Mouse (Mus musculus): ENCODE measurements around the gene 1520401A03Rik.

1520401A03Rik gene

GRCm38 (mm10) chr17:23742941-23743340 is 20.4 kb upstream of the 1520401A03Rik start:
- no peak for DNase-seq (ENCODE audit: inconsistent ontology term)

- DNase-seq (ENCODE audit: inconsistent ontology term), result no peak
These were observed 19.7 kb upstream of the 1520401A03Rik start for GRCm38 (mm10) chr17:23742210-23742793.

GRCm38 (mm10) chr17:23741359-23742209 is 19.0 kb upstream of the 1520401A03Rik start:
- no peak for DNase-seq (ENCODE audit: inconsistent ontology term)

GRCm38 (mm10) chr17:23740598-23741021 is 18.0 kb upstream of the 1520401A03Rik start, which contains the start of gene Paqr4:
Gene Paqr4 (minus strand): TSS chr17:23740867.
- no peak for DNase-seq (ENCODE audit: inconsistent ontology term)

GRCm38 (mm10) chr17:23740136-23740584 is 17.6 kb upstream of the 1520401A03Rik start:
- DNase-seq (ENCODE audit: inconsistent ontology term), result peak; percentile 96

- DNase-seq (ENCODE audit: inconsistent ontology term), result peak; percentile 60
These were observed 16.9 kb upstream of the 1520401A03Rik start for GRCm38 (mm10) chr17:23739202-23740135.

GRCm38 (mm10) chr17:23738836-23739201 is 16.2 kb upstream of the 1520401A03Rik start:
- DNase-seq (ENCODE audit: inconsistent ontology term), result no peak

- DNase-seq (ENCODE audit: inconsistent ontology term), result no peak
These were observed 15.2 kb upstream of the 1520401A03Rik start for GRCm38 (mm10) chr17:23737493-23738445.

GRCm38 (mm10) chr17:23734341-23734740 is 11.8 kb upstream of the 1520401A03Rik start:
- no peak for DNase-seq (ENCODE audit: inconsistent ontology term)

- DNase-seq (ENCODE audit: inconsistent ontology term), result no peak
These were observed 7.9 kb upstream of the 1520401A03Rik start for GRCm38 (mm10) chr17:23730441-23730840.

GRCm38 (mm10) chr17:23726758-23727142 is 4.2 kb upstream of the 1520401A03Rik start:
- DNase-seq (ENCODE audit: inconsistent ontology term), result peak; percentile 96

- DNase-seq (ENCODE audit: inconsistent ontology term), result peak; percentile 95
These were observed 3.6 kb upstream of the 1520401A03Rik start, which contains the start of gene Pkmyt1 for GRCm38 (mm10) chr17:23725999-23726757. Gene Pkmyt1 (plus strand): TSS chr17:23726336.

- no peak for DNase-seq (ENCODE audit: inconsistent ontology term)
These were observed 2.9 kb upstream of the 1520401A03Rik start for GRCm38 (mm10) chr17:23725477-23725876.

- no peak for DNase-seq (ENCODE audit: inconsistent ontology term)
These were observed 697 bp downstream of the 1520401A03Rik start for GRCm38 (mm10) chr17:23721886-23722285.

- DNase-seq (ENCODE audit: inconsistent ontology term), result no peak
These were observed 3.1 kb downstream of the 1520401A03Rik start for GRCm38 (mm10) chr17:23719455-23719854.

GRCm38 (mm10) chr17:23717003-23717402 is 5.6 kb downstream of the 1520401A03Rik start:
- DNase-seq (ENCODE audit: inconsistent ontology term), result no peak

- peak; percentile 62 for DNase-seq (ENCODE audit: inconsistent ontology term)
These were observed 16.4 kb downstream of the 1520401A03Rik start for GRCm38 (mm10) chr17:23706212-23706611.

GRCm38 (mm10) chr17:23705525-23706104 is 17.0 kb downstream of the 1520401A03Rik start:
- no peak for DNase-seq (ENCODE audit: inconsistent ontology term)

- DNase-seq (ENCODE audit: inconsistent ontology term), result no peak
These were observed 17.8 kb downstream of the 1520401A03Rik start for GRCm38 (mm10) chr17:23704741-23705140.

Measured in Muller cell, postnatal 12 days (primary cell).